Mouse (Mus musculus) spleen, postnatal 10 days (tissue): ENCODE results near the gene Stra6l.

Experiments used
- DNase-seq, 2 experiments: peaks; one replicate each; pipeline ENCODE4 v3.0.0; 2021 to 2022; ENCODE audit warnings: low spot score in 2 of 2

Gene Stra6l

GRCm38 (mm10) chr4:45917091-45917490, 68.6 kb downstream of the Stra6l start:
- DNase-seq = no peak

GRCm38 (mm10) chr4:45921663-45922435, 73.4 kb downstream of the Stra6l start:
- no peak for DNase-seq

GRCm38 (mm10) chr4:45924011-45924410, 75.5 kb downstream of the Stra6l start:
- no peak for DNase-seq

GRCm38 (mm10) chr4:45928561-45928960, 80.1 kb downstream of the Stra6l start:
- no peak for DNase-seq
